Mouse (Mus musculus) bone marrow, adult 2 months (tissue): ENCODE data around the gene Wdr81.

Experiments
- CTCF ChIP-seq: fragments of 200-500 bp; IDR thresholded peaks from 2 replicates; pipeline ENCODE4 v1.5.1; 2011; ENCODE audit warnings: low read length, control low read depth; ENCODE audit not compliant: control insufficient read depth, insufficient read depth
- POLR2A ChIP-seq: fragments of 200-500 bp; IDR thresholded peaks from 2 replicates; pipeline ENCODE4 v1.6.1; 2011; ENCODE audit warnings: low read depth, mild to moderate bottlenecking, control low read depth, low read length, borderline replicate concordance; ENCODE audit not compliant: control insufficient read depth

GRCm38 (mm10) chr11:75472469-75473081 is 18.1 kb upstream of the Wdr81 start:
- TF ChIP-seq CTCF (no peak), POLR2A (no peak)
